Mouse (Mus musculus): Measurements from ENCODE around the gene Cd164l2.

Gene Cd164l2

DNA sequence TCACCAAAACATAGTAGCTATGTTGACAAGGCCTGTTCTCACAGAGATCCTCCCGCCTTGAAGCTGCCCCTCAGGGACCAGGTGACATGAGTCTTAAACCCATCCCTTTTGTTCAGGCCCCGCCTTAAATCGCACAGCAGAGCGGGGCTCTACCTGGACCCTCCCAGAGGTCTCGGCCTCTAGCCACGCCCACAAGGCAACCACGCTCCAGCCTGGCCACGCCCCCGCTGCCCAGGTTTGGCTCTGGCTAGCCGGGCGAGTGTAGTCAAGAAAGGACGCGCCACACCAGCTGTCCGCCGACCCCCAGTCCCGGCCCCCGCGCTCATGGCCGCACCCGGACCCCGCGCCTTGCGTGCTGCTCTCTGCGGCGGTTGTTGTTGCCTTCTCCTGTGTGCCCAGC is 8.7 kb downstream of the Cd164l2 start:
- in situ Hi-C loops (cut with MboI, MseI), result no loop called here

DNA sequence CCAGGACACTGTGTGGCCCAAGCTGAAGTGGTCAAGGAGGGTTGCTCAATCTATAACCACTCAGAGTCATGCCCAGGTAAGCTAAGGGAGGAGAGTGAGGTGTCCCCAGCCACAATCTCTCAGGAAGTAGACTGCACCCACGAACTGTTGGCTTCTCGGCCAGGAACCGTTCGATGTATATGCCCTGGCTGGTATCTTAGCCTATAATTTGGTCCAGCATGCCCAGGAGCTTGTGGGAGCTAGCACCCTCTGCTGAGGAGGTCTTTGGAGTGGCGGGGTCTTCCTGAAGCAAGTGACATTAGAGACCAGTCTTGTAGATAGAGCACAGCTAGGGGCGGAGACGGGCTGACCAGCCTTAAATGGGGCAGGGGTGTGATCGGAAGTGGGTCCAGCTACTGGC is 9.8 kb downstream of the Cd164l2 start:
- in situ Hi-C loops (cut with MboI, MseI), result no loop called here

DNA sequence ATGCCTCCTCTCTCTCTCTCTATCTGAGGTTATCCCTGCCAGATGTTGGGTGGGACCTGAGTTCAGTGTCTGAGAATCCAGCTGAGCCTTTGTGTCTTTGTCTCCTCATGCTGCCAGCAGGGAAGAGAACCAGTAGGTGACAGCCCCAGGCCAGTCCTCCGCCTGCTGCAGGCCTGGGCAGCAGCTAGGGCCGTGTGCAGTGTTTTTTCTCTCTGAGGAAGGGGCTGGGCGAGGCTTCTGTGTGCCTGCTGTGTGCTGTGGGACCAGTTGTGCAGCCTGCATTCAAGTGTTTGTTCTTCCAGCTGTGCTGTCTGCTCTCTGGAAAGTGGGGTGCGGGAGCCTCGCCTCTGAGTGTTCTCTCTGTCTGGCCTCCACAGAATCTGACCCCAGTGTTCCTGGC is 11.9 kb downstream of the Cd164l2 start:
- in situ Hi-C loops (cut with MboI, MseI), result no loop called here

- in situ Hi-C loops (cut with MboI, MseI), result no loop called here
Measured at GRCm38 (mm10) chr4:133226073-133226472, 14.1 kb downstream of the Cd164l2 start.

- in situ Hi-C loops (cut with MboI, MseI), result no loop called here
Measured at GRCm38 (mm10) chr4:133227636-133228035, 15.7 kb downstream of the Cd164l2 start.

DNA sequence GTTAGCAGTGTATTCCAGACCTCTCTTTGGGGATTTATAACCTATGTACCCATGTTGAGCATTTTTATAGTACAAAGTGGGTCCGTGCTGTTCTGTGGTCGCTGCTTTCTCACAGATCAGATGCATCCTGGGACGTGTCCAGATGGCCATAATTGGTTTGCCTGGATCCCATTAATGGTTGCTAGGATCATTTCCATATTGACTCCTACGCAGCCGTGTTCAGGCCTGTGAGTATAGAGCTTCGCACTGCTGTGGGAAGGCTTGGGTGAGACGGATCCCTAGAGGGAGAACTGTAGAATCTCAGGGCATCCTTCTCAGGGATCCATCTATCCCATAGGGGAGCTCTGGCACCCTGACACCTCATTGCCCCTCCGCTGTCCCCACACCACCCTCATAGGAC is 17.7 kb downstream of the Cd164l2 start:
- in situ Hi-C loops (cut with MboI, MseI), result no loop called here

GRCm38 (mm10) chr4:133233285-133233976 is 21.5 kb downstream of the Cd164l2 start:
- in situ Hi-C loops (cut with MboI, MseI), result no loop called here

DNA sequence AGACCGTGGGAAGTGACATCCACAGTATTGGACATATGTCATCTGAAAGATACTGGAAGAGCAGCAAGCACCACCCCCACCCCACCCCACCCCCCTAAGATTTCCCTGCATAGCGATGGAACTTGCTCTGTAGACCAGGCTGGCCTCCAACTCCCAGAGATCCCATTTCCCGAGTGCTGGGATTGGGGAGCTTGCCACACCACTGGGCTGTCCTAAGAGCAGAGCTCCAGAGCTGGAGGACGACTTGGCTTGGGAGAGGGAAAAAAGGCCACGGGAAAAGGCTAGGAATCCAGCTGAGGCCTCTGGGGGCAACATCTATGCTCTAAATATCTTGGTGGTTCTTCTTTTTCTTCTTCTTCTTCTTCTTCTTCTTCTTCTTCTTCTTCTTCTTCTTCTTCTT is 22.8 kb downstream of the Cd164l2 start:
- in situ Hi-C loops (cut with MboI, MseI), result no loop called here

- in situ Hi-C loops (cut with MboI, MseI), result no loop called here
Measured at GRCm38 (mm10) chr4:133235415-133235814, 23.5 kb downstream of the Cd164l2 start.

GRCm38 (mm10) chr4:133237911-133238310 is 26.0 kb downstream of the Cd164l2 start:
- in situ Hi-C loops (cut with MboI, MseI), result no loop called here

- in situ Hi-C loops (cut with MboI, MseI), result no loop called here
Measured at GRCm38 (mm10) chr4:133240490-133240921, 28.6 kb downstream of the Cd164l2 start, which contains the start of gene Map3k6. Map3k6 (plus strand) TSS chr4:133240818.

GRCm38 (mm10) chr4:133240934-133241908 is 29.3 kb downstream of the Cd164l2 start:
- in situ Hi-C loops (cut with MboI, MseI), result no loop called here

GRCm38 (mm10) chr4:133241910-133242309 is 30.0 kb downstream of the Cd164l2 start:
- in situ Hi-C loops (cut with MboI, MseI), result no loop called here

DNA sequence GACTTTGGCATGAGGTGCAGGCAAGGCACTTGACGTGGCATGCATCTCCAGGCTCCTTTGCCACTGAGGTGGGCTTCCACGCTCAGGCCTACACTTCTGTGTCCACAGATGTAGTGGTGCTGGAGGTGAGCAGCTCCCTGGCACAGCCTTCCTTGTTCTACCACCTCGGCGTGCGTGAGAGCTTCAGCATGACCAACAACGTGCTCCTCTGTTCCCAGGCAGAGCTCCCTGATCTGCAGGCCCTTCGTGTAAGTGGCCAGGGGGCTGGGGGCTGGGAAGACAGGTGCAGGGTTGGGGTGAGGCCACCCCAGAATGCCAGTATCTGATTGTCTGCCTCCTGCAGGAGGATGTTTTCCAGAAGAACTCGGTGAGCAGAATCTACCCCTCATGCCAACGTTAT is 30.8 kb downstream of the Cd164l2 start:
- in situ Hi-C loops (cut with MboI, MseI), result no loop called here

GRCm38 (mm10) chr4:133243538-133243937 is 31.6 kb downstream of the Cd164l2 start:
- in situ Hi-C loops (cut with MboI, MseI), result no loop called here

DNA sequence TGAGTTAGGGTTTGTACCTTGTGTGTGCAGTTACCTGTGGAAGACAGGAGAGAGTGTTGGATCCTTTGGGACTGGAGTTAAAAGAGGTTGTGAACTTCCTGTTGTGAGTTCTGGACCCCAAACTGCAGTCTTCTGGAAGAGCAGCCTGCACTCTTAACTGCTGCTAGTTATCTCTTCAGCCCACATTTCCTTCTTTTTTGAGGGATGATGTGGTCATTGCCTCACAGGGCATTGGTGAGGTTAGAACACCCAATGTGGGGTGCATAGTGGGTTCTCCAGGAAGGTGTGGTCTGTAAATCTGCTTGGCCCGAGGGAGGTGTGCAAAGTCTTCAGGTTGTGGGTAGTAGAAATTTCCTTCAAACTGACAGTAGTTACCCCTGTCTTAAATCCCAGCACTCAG is 32.4 kb downstream of the Cd164l2 start:
- in situ Hi-C loops (cut with MboI, MseI), result no loop called here

GRCm38 (mm10) chr4:133247072-133247471 is 35.1 kb downstream of the Cd164l2 start:
- in situ Hi-C loops (cut with MboI, MseI), result loop anchor here (5.0 kb wide), 1 partner anchor 35 kb away; the partner anchor contains the start of genes Cd164l2 and Gpr3

DNA sequence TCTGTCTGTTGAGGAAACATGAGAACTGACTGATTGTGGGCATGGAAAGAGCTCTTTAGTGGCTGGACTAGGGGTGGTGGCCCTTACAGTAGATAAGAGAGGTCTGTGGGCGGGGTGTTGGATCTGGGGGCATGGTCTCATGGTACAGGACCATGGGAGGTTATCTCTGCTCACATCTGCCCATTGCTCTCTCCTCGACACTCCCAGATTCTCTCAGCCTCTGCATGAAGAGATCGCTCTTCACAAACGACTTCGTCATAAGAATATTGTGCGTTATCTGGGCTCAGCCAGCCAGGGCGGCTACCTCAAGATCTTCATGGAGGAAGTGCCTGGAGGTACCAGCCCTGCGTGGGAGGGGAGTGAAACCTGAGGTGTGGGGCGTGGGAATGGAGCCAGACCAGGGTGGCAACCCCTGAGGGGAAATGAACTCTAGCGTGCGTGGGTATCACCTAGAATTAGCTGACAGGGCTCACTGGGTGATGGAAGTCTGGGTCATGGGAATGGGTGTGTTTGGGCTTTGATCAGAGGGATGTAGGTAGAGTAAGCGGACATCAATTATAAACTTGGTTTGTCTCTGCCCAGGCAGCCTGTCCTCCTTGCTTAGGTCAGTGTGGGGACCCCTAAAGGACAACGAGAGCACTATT is 36.0 kb downstream of the Cd164l2 start:
- in situ Hi-C loops (cut with MboI, MseI), result loop anchor here (5.0 kb wide), 1 partner anchor 36 kb away; the partner anchor contains the start of genes Cd164l2 and Gpr3

- in situ Hi-C loops (cut with MboI, MseI), result no loop called here
Measured at GRCm38 (mm10) chr4:133250609-133251008, 38.7 kb downstream of the Cd164l2 start.

- in situ Hi-C loops (cut with MboI, MseI), result no loop called here
Measured at GRCm38 (mm10) chr4:133251214-133251613, 39.3 kb downstream of the Cd164l2 start.

DNA sequence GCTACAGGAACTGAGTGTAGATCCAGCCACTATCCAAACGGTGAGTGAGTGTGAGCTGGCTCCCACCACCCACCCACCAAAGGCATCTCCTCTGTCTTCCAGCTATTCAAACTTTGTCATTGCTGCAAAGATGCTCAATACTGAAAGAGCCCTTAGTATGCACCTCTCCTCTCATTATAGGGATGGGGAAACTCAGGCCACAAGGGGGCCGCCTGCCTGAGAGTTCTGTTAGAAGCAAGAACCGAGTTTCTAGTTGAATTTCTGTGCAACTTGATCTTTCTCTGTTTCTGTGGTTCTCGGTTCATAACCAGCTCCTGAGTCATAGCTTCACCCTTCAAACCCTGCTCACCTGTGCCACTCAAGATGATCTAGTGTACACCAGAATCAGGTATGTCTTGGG is 40.2 kb downstream of the Cd164l2 start:
- in situ Hi-C loops (cut with MboI, MseI), result no loop called here

DNA sequence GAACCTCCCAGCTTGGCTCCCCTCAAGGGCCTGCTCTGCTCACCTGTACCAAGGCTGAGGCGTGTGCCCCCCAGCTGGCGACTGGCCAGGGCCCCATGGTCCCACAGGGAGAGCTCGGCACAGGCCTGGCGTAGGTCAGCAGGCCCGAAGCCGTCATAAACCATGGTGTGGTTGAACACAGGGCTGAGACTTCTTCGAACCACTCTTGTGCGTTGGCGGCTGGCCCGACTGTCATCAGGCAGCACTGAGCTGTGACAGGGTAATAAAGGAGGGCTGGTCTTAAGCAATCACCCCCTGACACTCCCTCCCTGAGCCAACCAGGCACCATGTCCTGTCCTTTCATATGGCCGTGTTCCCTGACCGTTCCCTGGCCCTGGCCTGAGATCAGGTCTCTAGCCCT is 41.5 kb downstream of the Cd164l2 start:
- in situ Hi-C loops (cut with MboI, MseI), result no loop called here

Measured in regulatory T cell (primary cell).